Mouse (Mus musculus) midbrain, postnatal 0 days (tissue): ENCODE data around the gene Sez6l2. TPM values are rescaled to one million over a fixed set of nuclear protein-coding genes. Genes with fewer than 3 reads are reported as not detected.

Source experiments
- ATAC-seq: fragments of 200-750 bp; cut with Nextera tagmentation; 2 replicates; pipeline ENCODE4 v1.8.0; 2017; ENCODE audit warnings: moderate number of reproducible peaks, mild to moderate bottlenecking, moderate TSS enrichment, moderate library complexity; ENCODE audit not compliant: low FRiP score
- DNase-seq: peaks from one replicate; pipeline ENCODE4 v3.0.0-alpha.2; 2015; ENCODE audit warnings: low spot score
- H3K27ac ChIP-seq: fragments of 300-500 bp; sonication (generic); 2 replicates; pipeline ENCODE4 v1.5.1; 2014; ENCODE audit warnings: low read depth, mild to moderate bottlenecking, low read length, mixed read lengths
- H3K27me3 ChIP-seq: fragments of 300-500 bp; sonication (generic); 2 replicates; pipeline ENCODE4 v1.6.1; 2014; ENCODE audit warnings: low read length, control low read depth, mixed read lengths; ENCODE audit not compliant: insufficient read depth
- H3K36me3 ChIP-seq: fragments of 300-500 bp; sonication (generic); 2 replicates; pipeline ENCODE4 v1.6.1; 2014; ENCODE audit warnings: low read length, control low read depth, mixed read lengths; ENCODE audit not compliant: insufficient read depth
- H3K4me1 ChIP-seq: fragments of 300-500 bp; sonication (generic); 2 replicates; pipeline ENCODE4 v1.6.1; 2014; ENCODE audit warnings: mild to moderate bottlenecking, control low read depth, antibody characterized with exemption, low read length, mixed read lengths; ENCODE audit not compliant: insufficient read depth
- H3K4me2 ChIP-seq: fragments of 300-500 bp; sonication (generic); 2 replicates; pipeline ENCODE4 v1.6.1; 2014; ENCODE audit warnings: low read depth, mild to moderate bottlenecking, low read length, mixed read lengths; ENCODE audit not compliant: poor library complexity, severe bottlenecking
- H3K4me3 ChIP-seq: fragments of 300-500 bp; sonication (generic); 2 replicates; pipeline ENCODE4 v1.5.1; 2014; ENCODE audit warnings: low read depth, mild to moderate bottlenecking, low read length, moderate library complexity
- H3K9ac ChIP-seq: fragments of 300-500 bp; sonication (generic); replicated peaks from 2 replicates; pipeline ENCODE4 v1.6.1; 2014; ENCODE audit warnings: mild to moderate bottlenecking, low read length, moderate library complexity, mixed read lengths; ENCODE audit not compliant: poor library complexity, severe bottlenecking
- H3K9me3 ChIP-seq: fragments of 300-500 bp; sonication (generic); 2 replicates; pipeline ENCODE4 v1.6.1; 2016; ENCODE audit warnings: low read length, control low read depth
- CTCF ChIP-seq: IDR thresholded peaks from 2 replicates; pipeline ENCODE4 v1.5.1; 2016; ENCODE audit warnings: antibody characterized with exemption, mild to moderate bottlenecking
- WGBS: fragments of 180-500 bp; shearing (Covaris S2); extraction: QIAGEN DNeasy Blood & Tissue Kit; methylation state at CpG from one replicate; pipeline ENCODE4 v1.1.7; 2014; 5-methylcytosine and 5-hydroxymethylcytosine counted together
- polyA plus RNA-seq: library from polyadenylated mRNA; unstranded; fragments of >200 nt; fragmentation: Nextera tagmentation; extraction: Ambion mirVana; gene quantifications from 2 replicates; pipeline ENCODE4 v1.2.1, GENCODE M21; 2015
- total RNA-seq: library from RNA; depleted of rRNA; stranded (reverse); fragments of >200 nt; gene quantifications from 2 replicates; pipeline ENCODE4 v1.2.3, GENCODE M21; 2014

Sez6l2 gene
- total and polyA plus RNA-seq, 2 experiments from 2014 or later: 66.2 to 283 TPM

DNA sequence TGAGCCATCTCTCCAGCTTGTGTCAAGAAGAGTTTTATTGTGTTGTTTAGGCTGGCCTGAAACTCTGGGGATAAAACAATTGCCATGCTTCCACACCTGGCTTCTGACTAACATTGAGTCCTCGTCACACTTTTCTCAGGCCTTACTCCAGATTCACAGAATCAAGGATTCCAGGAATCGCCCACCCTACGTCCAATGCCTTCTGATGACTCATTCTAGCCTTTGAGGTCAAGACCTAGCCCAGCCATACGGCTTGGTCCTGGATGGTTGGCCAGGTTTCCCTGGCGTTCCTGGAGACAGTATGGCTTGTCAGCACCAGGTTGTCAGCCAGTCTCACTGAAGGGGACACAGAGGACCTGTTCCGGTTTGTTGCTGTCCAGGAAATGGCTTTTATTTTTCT lies 62.0 kb downstream of the Sez6l2 start:
- peaks cover 8% of the 10 kb centered on the region; the same call in 1 of the 2 replicates for H3K4me1 ChIP-seq
- ATAC-seq: no peak
- no peaks in the 10 kb centered on the region for H3K9me3 ChIP-seq

GRCm38 (mm10) chr7:127012845-127013244 lies 62.5 kb downstream of the Sez6l2 start:
- Histone ChIP-seq H3K9ac (no peak overlapping the region), H3K4me2 (no peak overlapping the region), H3K27me3 (no peaks in the 10 kb centered on the region), H3K4me1 (peaks cover 10% of the 10 kb centered on the region; the same call in 1 of the 2 replicates), H3K27ac (no peak overlapping the region), H3K36me3 (peaks cover 12% of the 10 kb centered on the region; the same call in 1 of the 2 replicates), H3K9me3 (no peaks in the 10 kb centered on the region), H3K4me3 (no peak overlapping the region)
- ATAC-seq (no peak), DNase-seq (no peak)
- TF ChIP-seq CTCF: no peak
- 96% methylated on average over 10 of the region's 10 CpGs for WGBS

More for the DNA sequence above, 62.0 kb downstream of the Sez6l2 start:
- Histone ChIP-seq H3K27me3 (no peaks in the 10 kb centered on the region), H3K4me3 (no peak overlapping the region), H3K9ac (no peak overlapping the region), H3K36me3 (peaks cover 12% of the 10 kb centered on the region; the same call in 1 of the 2 replicates), H3K4me2 (no peak overlapping the region), H3K27ac (no peak overlapping the region)
- DNase-seq: no peak
- 89% methylated on average over 6 of the region's 6 CpGs for WGBS
- no peak for TF ChIP-seq CTCF

GRCm38 (mm10) chr7:127013385-127013784 lies 63.0 kb downstream of the Sez6l2 start:
- Histone ChIP-seq H3K4me1 (peaks cover 14% of the 10 kb centered on the region), H3K36me3 (peaks cover 12% of the 10 kb centered on the region; the same call in 1 of the 2 replicates), H3K27ac (no peak overlapping the region), H3K27me3 (no peaks in the 10 kb centered on the region), H3K4me3 (no peak overlapping the region), H3K4me2 (no peak overlapping the region), H3K9me3 (no peaks in the 10 kb centered on the region), H3K9ac (no peak overlapping the region)
- ATAC-seq: no peak
- no peak for DNase-seq
- 95% methylated on average over 6 of the region's 6 CpGs for WGBS
- TF ChIP-seq CTCF: no peak

DNA sequence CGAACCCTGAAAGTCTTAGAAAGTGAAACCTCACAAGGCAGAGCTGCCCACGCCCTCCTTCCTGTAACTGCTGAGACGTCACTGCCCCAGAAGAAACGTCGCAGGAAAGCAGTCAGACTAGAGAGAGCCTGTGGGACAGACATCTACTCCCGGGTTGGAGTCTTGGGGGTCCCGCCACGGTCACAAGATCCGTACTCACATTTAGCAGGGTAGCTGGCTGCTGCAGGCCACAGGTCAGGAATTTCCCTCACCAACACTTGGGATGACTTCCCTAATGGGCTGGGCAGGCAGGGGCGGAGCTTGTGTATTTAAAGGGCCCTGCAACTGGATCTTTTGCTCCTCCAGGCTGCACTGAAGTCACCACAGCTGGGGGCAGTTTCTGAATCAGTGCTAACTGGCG lies 64.0 kb downstream of the Sez6l2 start, which contains the start of gene Mvp:
Mvp (minus strand) TSS at position 302 of the 400 bp plus-strand sequence.
- no peaks in the 10 kb centered on the region for H3K27me3 ChIP-seq
- H3K27ac ChIP-seq: no peak within 1 kb of the TSS
- ATAC-seq (no peak), DNase-seq (no peak)
- H3K9ac ChIP-seq: 0 out of 2 replicates have a peak within 1 kb of the TSS, but pooled peaks have one; percentile 0
- peaks cover 24% of the 10 kb centered on the region for H3K4me1 ChIP-seq
- peak within 1 kb of the TSS; percentile 93; the same call in 1 of the 2 replicates for H3K4me2 ChIP-seq
- TF ChIP-seq CTCF: no peak
- peaks cover 12% of the 10 kb centered on the region; the same call in 1 of the 2 replicates for H3K36me3 ChIP-seq
- no peaks in the 10 kb centered on the region for H3K9me3 ChIP-seq
- H3K4me3 ChIP-seq: peak within 1 kb of the TSS; percentile 18; the same call in 1 of the 2 replicates
- WGBS: 80% methylated on average over 11 of the region's 11 CpGs

DNA sequence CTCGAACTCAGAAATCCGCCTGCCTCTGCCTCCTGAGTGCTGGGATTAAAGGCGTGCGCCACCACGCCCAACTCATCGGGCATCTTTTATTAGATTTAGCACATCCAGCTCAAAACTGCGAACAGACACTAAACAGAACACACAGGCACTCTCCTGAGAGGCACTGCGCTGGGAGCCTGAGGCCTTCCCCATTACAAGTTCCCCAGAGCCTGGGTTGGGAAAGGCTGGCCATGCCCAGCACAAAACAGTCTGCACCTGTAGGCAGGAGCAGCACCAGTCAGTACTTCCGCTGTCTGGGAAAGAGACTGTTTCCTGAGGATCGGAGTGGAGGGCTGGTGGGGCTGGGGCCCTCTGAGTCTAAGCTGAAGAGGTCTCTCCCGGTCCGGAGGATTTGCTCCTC lies 64.6 kb downstream of the Sez6l2 start:
- Histone ChIP-seq H3K4me3 (no peak overlapping the region), H3K27ac (no peak overlapping the region), H3K36me3 (peaks cover 12% of the 10 kb centered on the region; the same call in 1 of the 2 replicates), H3K9ac (no peak overlapping the region), H3K4me2 (no peak overlapping the region), H3K4me1 (peaks cover 30% of the 10 kb centered on the region), H3K27me3 (no peaks in the 10 kb centered on the region), H3K9me3 (no peaks in the 10 kb centered on the region)
- 95% methylated on average over 12 of the region's 12 CpGs for WGBS
- ATAC-seq (no peak), DNase-seq (no peak)
- no peak for TF ChIP-seq CTCF

- peak overlapping the region; percentile 52 for H3K4me3 ChIP-seq
- H3K4me2 ChIP-seq: peak overlapping the region; percentile 93
- H3K36me3 ChIP-seq: peaks cover 12% of the 10 kb centered on the region; the same call in 1 of the 2 replicates
- peaks cover 36% of the 10 kb centered on the region for H3K4me1 ChIP-seq
- TF ChIP-seq CTCF: no peak
- H3K27ac ChIP-seq: peak overlapping the region; percentile 86
- H3K9ac ChIP-seq: peak overlapping the region; percentile 70
- ATAC-seq: no peak
- DNase-seq: peak; percentile 58
- H3K9me3 ChIP-seq: no peaks in the 10 kb centered on the region
- 0% methylated on average over 10 of the region's 10 CpGs for WGBS
- H3K27me3 ChIP-seq: no peaks in the 10 kb centered on the region
These were observed 65.7 kb downstream of the Sez6l2 start for GRCm38 (mm10) chr7:127016081-127016480.
